Mouse (Mus musculus): ENCODE measurements around the gene Itpr3. TPM values are rescaled to one million over a fixed set of nuclear protein-coding genes. Genes with fewer than 3 reads are reported as not detected.

Gene Itpr3
- polyA plus RNA-seq, 1 experiment from 2014 or later, result 0.45 TPM

GRCm38 (mm10) chr17:27125185-27125584, 68.1 kb downstream of the Itpr3 start:
- H3K4me2 ChIP-seq (ENCODE audit: low read depth, low read length), result no peak overlapping the region
- 34% methylated on average over 12 of the region's 12 CpGs for WGBS (ENCODE audit: insufficient replicate concordance)
- peak; percentile 95 for TF ChIP-seq CTCF (IDR thresholded peaks at IDR 0.05; ENCODE audit: low read depth)
- TF ChIP-seq EP300 (IDR thresholded peaks at IDR 0.05; ENCODE audit: low read depth), result no peak
- 0 out of 2 replicates have a peak, but pooled peaks cover 8% of the 10 kb centered on the region for H3K4me1 ChIP-seq (ENCODE audit: insufficient read depth)
- ATAC-seq (peak; percentile 51; the same call in 1 of the 2 replicates), DNase-seq (peak; percentile 86)
- no peak overlapping the region for H3K9ac ChIP-seq (replicated peaks)
- no peak overlapping the region for H3K4me3 ChIP-seq (ENCODE audit: low read depth, low read length)
- no peaks in the 10 kb centered on the region for H3K27me3 ChIP-seq (ENCODE audit: insufficient read depth, low read length)
- H3K9me3 ChIP-seq (ENCODE audit: low read length), result no peaks in the 10 kb centered on the region
- H3K36me3 ChIP-seq (replicated peaks; ENCODE audit: insufficient read depth, low read length), result peaks cover 7% of the 10 kb centered on the region; the same call in 1 of the 2 replicates
- no peak overlapping the region for H3K27ac ChIP-seq (ENCODE audit: low read depth)

- peaks cover 13% of the 10 kb centered on the region; the same call in 1 of the 2 replicates for H3K4me1 ChIP-seq (ENCODE audit: insufficient read depth)
Observed at GRCm38 (mm10) chr17:27125669-27126202, 68.6 kb downstream of the Itpr3 start.

DNA sequence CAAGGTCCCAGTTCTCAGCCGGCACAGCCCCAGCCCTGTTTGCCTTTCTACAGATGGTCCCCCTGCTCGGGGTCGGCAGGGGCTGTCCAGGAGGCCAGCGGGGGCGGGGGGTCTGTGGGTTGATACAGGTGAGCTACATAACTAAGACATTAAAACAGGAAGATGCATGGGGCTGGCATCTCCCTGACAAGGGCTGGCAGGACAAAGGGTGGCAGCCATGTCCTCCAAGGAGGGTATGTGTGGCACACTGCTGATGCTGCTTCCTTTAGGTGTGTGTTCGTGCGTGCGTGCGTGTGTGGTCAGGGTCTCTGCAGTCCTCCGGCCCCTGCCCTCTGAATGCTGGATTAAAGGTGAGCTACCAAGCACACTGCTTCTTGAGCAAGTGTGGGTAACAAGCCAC, 69.9 kb downstream of the Itpr3 start:
- no peak overlapping the region for H3K9ac ChIP-seq (replicated peaks)
- DNase-seq (no peak), ATAC-seq (no peak)
- no peaks in the 10 kb centered on the region for H3K9me3 ChIP-seq (ENCODE audit: low read length)
- H3K36me3 ChIP-seq (replicated peaks; ENCODE audit: insufficient read depth, low read length), result peaks cover 7% of the 10 kb centered on the region; the same call in 1 of the 2 replicates
- no peak for TF ChIP-seq CTCF (IDR thresholded peaks at IDR 0.05; ENCODE audit: low read depth)
- TF ChIP-seq EP300 (IDR thresholded peaks at IDR 0.05; ENCODE audit: low read depth), result no peak
- H3K4me3 ChIP-seq (ENCODE audit: low read depth, low read length), result no peak overlapping the region
- H3K4me2 ChIP-seq (ENCODE audit: low read depth, low read length), result no peak overlapping the region
- H3K4me1 ChIP-seq (ENCODE audit: insufficient read depth), result peaks cover 13% of the 10 kb centered on the region; the same call in 1 of the 2 replicates
- WGBS (ENCODE audit: insufficient replicate concordance), result 79% methylated on average over 10 of the region's 10 CpGs
- no peak overlapping the region for H3K27ac ChIP-seq (ENCODE audit: low read depth)
- H3K27me3 ChIP-seq (ENCODE audit: insufficient read depth, low read length), result no peaks in the 10 kb centered on the region

More at GRCm38 (mm10) chr17:27125669-27126202, 68.6 kb downstream of the Itpr3 start:
- no peak overlapping the region for H3K4me2 ChIP-seq (ENCODE audit: low read depth, low read length)
- H3K4me3 ChIP-seq (ENCODE audit: low read depth, low read length), result no peak overlapping the region
- TF ChIP-seq EP300 (IDR thresholded peaks at IDR 0.05; ENCODE audit: low read depth) (no peak), CTCF (IDR thresholded peaks at IDR 0.05; ENCODE audit: low read depth) (no peak)
- no peak for DNase-seq
- H3K36me3 ChIP-seq (replicated peaks; ENCODE audit: insufficient read depth, low read length), result peaks cover 7% of the 10 kb centered on the region; the same call in 1 of the 2 replicates
- no peak overlapping the region for H3K9ac ChIP-seq (replicated peaks)
- H3K9me3 ChIP-seq (ENCODE audit: low read length), result no peaks in the 10 kb centered on the region
- no peaks in the 10 kb centered on the region for H3K27me3 ChIP-seq (ENCODE audit: insufficient read depth, low read length)
- WGBS (ENCODE audit: insufficient replicate concordance), result 82% methylated on average over 11 of the region's 11 CpGs
- no peak overlapping the region for H3K27ac ChIP-seq (ENCODE audit: low read depth)
- no peak for ATAC-seq

DNA sequence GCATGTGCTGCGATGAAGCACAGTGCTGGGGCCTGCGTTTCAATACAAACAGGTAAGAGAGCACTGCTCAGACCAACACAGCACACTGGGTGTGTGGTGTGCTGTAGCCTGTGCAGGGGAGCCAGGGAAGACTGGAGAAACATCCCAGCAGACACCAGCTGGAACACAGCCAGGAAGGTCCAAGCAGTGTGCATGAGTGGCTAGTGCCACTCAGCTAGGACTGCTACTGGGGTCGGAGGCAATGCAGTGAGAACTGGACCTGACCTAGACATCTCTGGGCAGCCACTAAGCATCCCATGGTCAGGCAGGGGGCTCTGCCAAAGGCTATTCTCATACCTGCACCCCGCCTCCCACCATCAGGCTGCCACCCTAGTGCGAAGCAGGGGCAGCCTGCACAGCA, 71.1 kb downstream of the Itpr3 start:
- peaks cover 3% of the 10 kb centered on the region; the same call in 1 of the 2 replicates for H3K36me3 ChIP-seq (replicated peaks; ENCODE audit: insufficient read depth, low read length)
- H3K27me3 ChIP-seq (ENCODE audit: insufficient read depth, low read length), result no peaks in the 10 kb centered on the region
- no peak overlapping the region for H3K9ac ChIP-seq (replicated peaks)
- ATAC-seq (no peak), DNase-seq (no peak)
- 92% methylated on average over 5 of the region's 5 CpGs for WGBS (ENCODE audit: insufficient replicate concordance)
- no peak overlapping the region for H3K27ac ChIP-seq (ENCODE audit: low read depth)
- no peak overlapping the region for H3K4me3 ChIP-seq (ENCODE audit: low read depth, low read length)
- peaks cover 17% of the 10 kb centered on the region for H3K4me1 ChIP-seq (ENCODE audit: insufficient read depth)
- no peaks in the 10 kb centered on the region for H3K9me3 ChIP-seq (ENCODE audit: low read length)
- TF ChIP-seq EP300 (IDR thresholded peaks at IDR 0.05; ENCODE audit: low read depth) (no peak), CTCF (IDR thresholded peaks at IDR 0.05; ENCODE audit: low read depth) (no peak)
- H3K4me2 ChIP-seq (ENCODE audit: low read depth, low read length), result no peak overlapping the region

GRCm38 (mm10) chr17:27129291-27129690, 72.2 kb downstream of the Itpr3 start:
- Histone ChIP-seq H3K4me1 (ENCODE audit: insufficient read depth) (peaks cover 13% of the 10 kb centered on the region), H3K9me3 (ENCODE audit: low read length) (no peaks in the 10 kb centered on the region), H3K27ac (ENCODE audit: low read depth) (no peak overlapping the region), H3K4me3 (ENCODE audit: low read depth, low read length) (no peak overlapping the region), H3K36me3 (replicated peaks; ENCODE audit: insufficient read depth, low read length) (no peaks in the 10 kb centered on the region), H3K4me2 (ENCODE audit: low read depth, low read length) (no peak overlapping the region), H3K9ac (replicated peaks) (no peak overlapping the region), H3K27me3 (ENCODE audit: insufficient read depth, low read length) (no peaks in the 10 kb centered on the region)
- ATAC-seq (no peak), DNase-seq (no peak)
- 87% methylated on average over 13 of the region's 13 CpGs for WGBS (ENCODE audit: insufficient replicate concordance)
- no peak for TF ChIP-seq EP300 (IDR thresholded peaks at IDR 0.05; ENCODE audit: low read depth)
- TF ChIP-seq CTCF (IDR thresholded peaks at IDR 0.05; ENCODE audit: low read depth), result no peak

GRCm38 (mm10) chr17:27129819-27130218, 72.7 kb downstream of the Itpr3 start:
- H3K9ac ChIP-seq (replicated peaks), result no peak overlapping the region
- H3K36me3 ChIP-seq (replicated peaks; ENCODE audit: insufficient read depth, low read length), result no peaks in the 10 kb centered on the region
- H3K27ac ChIP-seq (ENCODE audit: low read depth), result no peak overlapping the region
- no peaks in the 10 kb centered on the region for H3K9me3 ChIP-seq (ENCODE audit: low read length)
- ATAC-seq (no peak), DNase-seq (no peak)
- H3K4me2 ChIP-seq (ENCODE audit: low read depth, low read length), result no peak overlapping the region
- 76% methylated on average over 7 of the region's 7 CpGs for WGBS (ENCODE audit: insufficient replicate concordance)
- H3K4me3 ChIP-seq (ENCODE audit: low read depth, low read length), result no peak overlapping the region
- no peak for TF ChIP-seq CTCF (IDR thresholded peaks at IDR 0.05; ENCODE audit: low read depth)
- H3K27me3 ChIP-seq (ENCODE audit: insufficient read depth, low read length), result no peaks in the 10 kb centered on the region
- H3K4me1 ChIP-seq (ENCODE audit: insufficient read depth), result peaks cover 13% of the 10 kb centered on the region

All from liver, postnatal 0 days (tissue).